Mouse (Mus musculus) cortical plate, adult 2 months (tissue): Measurements from ENCODE around the gene Cspg5.

Experiments
- CTCF ChIP-seq: fragments of 200-500 bp; IDR thresholded peaks from 2 replicates; pipeline ENCODE4 v1.5.1; 2011; ENCODE audit warnings: mild to moderate bottlenecking, control low read depth, low read length; ENCODE audit not compliant: insufficient read depth; ENCODE audit errors: extremely low read depth
- POLR2A ChIP-seq: fragments of 200-500 bp; IDR thresholded peaks from 2 replicates; pipeline ENCODE4 v1.6.1; 2011; ENCODE audit warnings: mild to moderate bottlenecking, low read length, control low read depth; ENCODE audit not compliant: insufficient read depth; ENCODE audit errors: extremely low read depth

GRCm38 (mm10) chr9:110234962-110235361, 8.6 kb upstream of the Cspg5 start:
- no peak for TF ChIP-seq CTCF
- TF ChIP-seq POLR2A, result no peak
